Mouse (Mus musculus): Measurements from ENCODE around the gene Iqcj. TPM values are rescaled to one million over a fixed set of nuclear protein-coding genes. Genes with fewer than 3 reads are reported as not detected.

The Iqcj gene
- not detected in 2 replicates for polyA plus RNA-seq (2015; fragmentation: Nextera tagmentation; extraction: Ambion mirVana)

DNA sequence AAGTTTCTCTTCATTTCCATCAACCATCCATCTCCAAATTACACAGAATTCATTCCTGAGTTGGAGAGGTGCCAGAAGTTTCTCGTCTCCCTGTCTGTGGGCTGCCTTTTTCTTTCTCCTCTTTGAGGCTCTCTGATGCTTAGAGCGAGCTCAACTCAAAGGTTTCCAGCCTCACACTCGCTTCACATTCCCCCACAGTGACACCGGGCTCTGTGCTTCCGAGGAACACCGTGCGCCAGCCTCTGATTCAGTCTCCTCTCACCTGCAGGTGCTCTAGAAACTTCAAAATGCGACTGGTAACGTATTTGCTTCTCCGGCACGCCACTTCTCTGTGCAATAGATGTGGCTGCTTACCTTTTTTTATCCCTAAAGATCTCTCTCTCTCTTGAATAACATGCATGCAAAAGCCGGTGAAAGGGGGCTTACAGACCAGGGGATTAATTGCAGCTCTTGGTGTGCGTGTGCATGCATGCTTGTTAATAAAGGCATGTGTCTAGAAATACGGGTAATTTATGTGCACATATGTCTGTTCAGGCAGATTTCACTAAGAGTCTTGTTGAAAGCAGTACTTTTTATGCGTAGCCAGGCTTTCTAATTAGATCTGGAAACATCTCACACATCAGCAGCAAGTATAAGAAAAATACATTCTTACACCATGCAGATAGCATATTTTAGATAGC lies at the start of gene Iqcj, which contains the start of gene Iqschfp:
Gene Iqcj, plus strand, starts transcription at position 195 of the 680 bp plus-strand sequence.
Gene Iqschfp, plus strand, starts transcription at position 207 of the 680 bp plus-strand sequence.
- WGBS: 78% methylated on average over 15 of the region's 15 CpGs
- Histone ChIP-seq H3K4me1 (replicated peaks) (no peaks in the 10 kb centered on the region), H3K4me3 (replicated peaks) (no peak within 1 kb of the TSS), H3K27me3 (replicated peaks) (no peaks in the 10 kb centered on the region), H3K27ac (no peak within 1 kb of the TSS), H3K4me2 (replicated peaks) (no peak within 1 kb of the TSS), H3K9ac (no peak within 1 kb of the TSS), H3K9me3 (no peaks in the 10 kb centered on the region), H3K36me3 (no peaks in the 10 kb centered on the region)
- no peak for ATAC-seq

DNA sequence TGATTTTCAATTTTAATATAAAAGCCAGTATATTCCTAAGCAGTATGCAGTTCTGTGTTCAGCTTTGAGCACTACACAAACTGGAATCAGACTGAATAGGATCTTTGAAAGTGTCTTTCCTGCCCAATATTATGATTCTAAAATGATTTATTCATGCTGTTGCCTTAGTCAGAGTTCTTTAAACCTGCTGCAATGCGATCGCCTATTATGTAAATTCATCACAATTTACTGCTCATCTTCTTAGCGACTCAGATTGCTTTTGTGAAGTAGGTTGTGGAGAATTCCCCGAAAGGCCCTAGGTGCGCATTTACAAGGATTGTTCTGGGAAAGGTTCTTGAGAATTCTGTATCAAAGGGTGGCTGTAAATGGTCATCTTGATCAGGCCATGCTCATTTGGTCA lies 39.6 kb upstream of the Iqcj start:
- Histone ChIP-seq H3K27ac (no peak overlapping the region), H3K27me3 (replicated peaks) (no peaks in the 10 kb centered on the region), H3K9me3 (no peaks in the 10 kb centered on the region), H3K4me2 (replicated peaks) (no peak overlapping the region), H3K36me3 (no peaks in the 10 kb centered on the region), H3K4me3 (replicated peaks) (no peak overlapping the region), H3K9ac (no peak overlapping the region), H3K4me1 (replicated peaks) (no peaks in the 10 kb centered on the region)
- no peak for ATAC-seq
- 85% methylated on average over 5 of the region's 5 CpGs for WGBS

DNA sequence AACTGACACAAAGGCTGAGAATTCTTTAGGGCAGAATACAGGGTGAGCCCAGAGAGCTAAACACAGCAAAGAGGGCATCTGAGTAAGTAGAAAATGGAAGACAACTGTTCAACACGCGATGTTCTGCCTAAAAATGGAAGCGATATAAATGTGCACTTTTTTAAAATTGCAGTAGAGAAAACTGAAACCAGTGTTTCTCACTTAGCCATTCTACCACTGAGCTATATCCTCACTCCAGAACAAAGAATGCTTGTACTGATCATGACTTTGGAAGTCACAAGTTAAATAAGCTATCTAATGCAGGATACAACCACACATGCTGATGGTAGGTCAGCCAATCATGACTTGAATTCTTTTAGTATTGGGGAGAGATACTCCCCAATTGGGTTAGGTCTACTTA lies 30.5 kb upstream of the Iqcj start:
- WGBS: 91% methylated on average over 3 of the region's 3 CpGs
- no peak overlapping the region for H3K27ac ChIP-seq
- no peaks in the 10 kb centered on the region for H3K4me1 ChIP-seq (replicated peaks)
- H3K36me3 ChIP-seq: no peaks in the 10 kb centered on the region
- no peak for ATAC-seq
- no peak overlapping the region for H3K4me2 ChIP-seq (replicated peaks)
- no peaks in the 10 kb centered on the region for H3K9me3 ChIP-seq
- H3K27me3 ChIP-seq (replicated peaks): no peaks in the 10 kb centered on the region
- H3K4me3 ChIP-seq (replicated peaks): no peak overlapping the region
- no peak overlapping the region for H3K9ac ChIP-seq

DNA sequence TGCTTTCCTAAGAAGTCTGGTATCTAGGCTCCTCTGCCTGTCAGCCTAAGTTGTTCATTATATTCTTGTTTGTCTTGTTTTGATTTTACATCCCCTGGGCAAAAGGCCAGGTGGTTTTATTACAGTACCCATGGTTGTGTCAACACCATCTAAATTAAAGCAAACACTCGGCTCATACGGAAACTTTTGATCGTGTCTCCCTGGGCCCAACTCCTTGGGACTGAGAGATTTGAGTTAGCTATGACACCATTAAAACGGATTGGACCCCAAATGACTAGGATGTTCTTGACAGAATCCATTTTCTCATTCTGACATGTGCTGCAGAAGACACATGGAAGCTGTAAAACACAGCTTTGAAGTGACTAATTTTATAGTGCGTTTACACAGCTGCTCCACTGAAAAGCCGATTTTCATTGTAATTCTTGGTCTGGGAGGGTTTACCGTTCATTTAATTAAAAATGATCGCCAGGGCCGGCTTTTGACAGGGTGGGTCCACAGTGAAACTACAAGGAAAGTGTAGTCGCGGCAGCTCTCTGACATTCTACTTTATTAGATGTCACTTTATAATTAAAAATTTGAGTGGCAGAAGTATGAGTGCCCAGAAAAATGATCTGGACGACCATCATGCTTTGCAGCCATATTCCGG lies 24.5 kb upstream of the Iqcj start:
- Histone ChIP-seq H3K36me3 (no peaks in the 10 kb centered on the region), H3K9me3 (no peaks in the 10 kb centered on the region), H3K4me2 (replicated peaks) (no peak overlapping the region), H3K4me1 (replicated peaks) (no peaks in the 10 kb centered on the region), H3K27me3 (replicated peaks) (no peaks in the 10 kb centered on the region), H3K4me3 (replicated peaks) (no peak overlapping the region), H3K9ac (no peak overlapping the region), H3K27ac (no peak overlapping the region)
- 48% methylated on average over 13 of the region's 13 CpGs for WGBS
- peak; percentile 85 for ATAC-seq

DNA sequence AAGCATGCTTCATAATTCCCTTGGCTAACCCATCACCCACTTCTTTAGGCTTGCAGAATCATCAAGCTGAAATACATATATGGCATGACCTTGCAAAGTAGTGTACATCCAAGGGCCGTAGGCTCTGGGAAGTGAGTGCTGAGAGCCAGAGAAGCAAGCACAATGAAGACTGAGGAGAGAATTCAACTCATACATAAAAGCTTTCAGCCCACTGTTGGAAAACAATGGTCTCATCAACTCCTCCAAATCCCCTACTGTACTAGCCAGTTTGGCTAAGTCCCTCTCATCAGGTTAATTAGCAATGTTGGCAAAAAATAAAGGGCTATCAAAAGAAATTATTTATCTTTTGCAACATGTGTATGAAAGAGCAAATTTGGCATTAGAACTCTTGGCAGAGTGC lies 22.6 kb upstream of the Iqcj start:
- Histone ChIP-seq H3K36me3 (no peaks in the 10 kb centered on the region), H3K27me3 (replicated peaks) (no peaks in the 10 kb centered on the region), H3K4me2 (replicated peaks) (no peak overlapping the region), H3K9ac (no peak overlapping the region), H3K9me3 (no peaks in the 10 kb centered on the region), H3K4me3 (replicated peaks) (no peak overlapping the region), H3K4me1 (replicated peaks) (no peaks in the 10 kb centered on the region), H3K27ac (no peak overlapping the region)
- ATAC-seq: no peak
- WGBS: 85% methylated on average over 1 of the region's 1 CpGs

DNA sequence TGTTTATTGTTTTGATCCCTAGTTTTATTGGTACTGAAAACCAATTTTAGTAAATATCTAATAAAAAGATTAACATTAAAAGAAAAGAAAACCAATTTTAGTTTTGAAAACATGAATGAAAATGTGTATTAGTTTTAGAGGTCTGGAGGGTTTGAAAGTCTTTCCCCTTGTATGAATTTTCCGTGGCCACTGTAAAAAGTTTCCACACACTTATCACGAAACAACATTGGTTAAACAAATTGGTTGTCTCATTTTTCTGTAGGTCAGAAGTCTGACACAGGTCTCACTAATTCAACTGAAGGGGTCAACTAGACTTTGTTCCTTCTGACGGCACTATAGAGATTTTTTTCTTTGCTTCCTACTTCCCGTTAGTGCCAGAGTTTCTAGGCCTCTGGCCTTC lies 14.8 kb upstream of the Iqcj start:
- Histone ChIP-seq H3K4me3 (replicated peaks) (no peak overlapping the region), H3K27ac (no peak overlapping the region), H3K27me3 (replicated peaks) (no peaks in the 10 kb centered on the region), H3K4me1 (replicated peaks) (no peaks in the 10 kb centered on the region), H3K9me3 (no peaks in the 10 kb centered on the region), H3K9ac (no peak overlapping the region), H3K36me3 (no peaks in the 10 kb centered on the region), H3K4me2 (replicated peaks) (no peak overlapping the region)
- ATAC-seq: no peak
- 67% methylated on average over 4 of the region's 4 CpGs for WGBS

DNA sequence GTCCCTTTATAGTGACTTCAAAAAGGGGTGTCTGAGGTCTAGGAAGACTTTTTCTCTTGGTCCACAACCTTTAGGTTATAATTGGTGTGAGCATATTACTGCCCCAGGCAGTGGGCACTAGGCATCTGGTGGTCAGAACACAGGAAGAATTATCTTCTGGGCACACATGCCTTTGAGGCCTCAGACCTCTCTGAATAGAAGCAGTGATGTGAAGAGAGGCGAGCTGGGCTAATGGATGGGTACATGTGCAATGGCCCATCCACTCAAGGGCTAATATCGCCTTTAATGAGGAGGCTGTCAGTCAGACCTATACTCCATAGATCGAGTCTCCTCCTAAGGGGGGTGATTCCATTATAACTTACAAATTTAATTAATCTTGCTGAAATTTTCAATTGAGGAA lies 7.7 kb upstream of the Iqcj start:
- Histone ChIP-seq H3K4me1 (replicated peaks) (no peaks in the 10 kb centered on the region), H3K4me2 (replicated peaks) (no peak overlapping the region), H3K9ac (no peak overlapping the region), H3K27ac (no peak overlapping the region), H3K9me3 (no peaks in the 10 kb centered on the region), H3K36me3 (no peaks in the 10 kb centered on the region), H3K4me3 (replicated peaks) (no peak overlapping the region), H3K27me3 (replicated peaks) (no peaks in the 10 kb centered on the region)
- no peak for ATAC-seq
- 88% methylated on average over 3 of the region's 3 CpGs for WGBS

DNA sequence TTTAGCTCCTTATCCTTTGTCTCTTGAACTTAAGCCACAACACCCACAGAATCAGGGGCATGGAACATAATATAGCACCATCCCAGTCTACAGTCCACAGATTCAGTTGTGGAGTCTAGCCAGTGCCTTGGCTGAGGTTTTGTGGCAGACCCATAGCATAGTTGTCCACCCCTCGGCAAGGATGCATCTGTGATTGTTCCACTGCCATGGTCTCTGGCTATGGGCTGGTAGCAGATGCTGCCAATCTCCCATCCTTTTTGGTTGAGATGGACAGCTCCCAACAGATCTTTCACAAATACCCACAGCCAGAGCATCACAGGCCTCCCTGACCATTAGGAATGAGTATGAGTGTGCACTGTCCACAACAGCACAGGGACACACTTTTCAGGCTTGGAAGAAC lies 5.8 kb upstream of the Iqcj start:
- no peak overlapping the region for H3K4me2 ChIP-seq (replicated peaks)
- H3K4me3 ChIP-seq (replicated peaks): no peak overlapping the region
- WGBS: 81% methylated on average over 1 of the region's 1 CpGs
- H3K9me3 ChIP-seq: no peaks in the 10 kb centered on the region
- no peaks in the 10 kb centered on the region for H3K36me3 ChIP-seq
- ATAC-seq: no peak
- no peaks in the 10 kb centered on the region for H3K4me1 ChIP-seq (replicated peaks)
- no peak overlapping the region for H3K9ac ChIP-seq
- H3K27ac ChIP-seq: no peak overlapping the region
- no peaks in the 10 kb centered on the region for H3K27me3 ChIP-seq (replicated peaks)

DNA sequence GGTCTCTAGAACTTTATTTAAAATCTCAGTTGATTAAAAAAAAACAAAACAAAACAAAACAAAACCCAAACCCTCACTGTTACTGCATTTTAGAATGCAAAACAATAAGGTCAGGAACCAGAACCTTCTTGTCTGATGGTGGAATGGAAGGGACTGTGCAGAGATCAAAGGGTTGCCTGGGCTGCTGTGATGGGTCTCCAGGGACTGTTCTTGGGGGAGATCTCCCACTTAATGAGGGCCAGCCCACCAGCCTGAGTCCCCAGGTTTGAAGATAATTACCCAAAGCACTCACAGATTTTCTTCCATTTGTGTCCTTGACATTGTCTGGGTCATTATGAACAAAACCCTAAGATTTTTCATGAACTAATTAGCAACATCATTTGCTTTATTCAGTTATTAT lies 4.8 kb upstream of the Iqcj start:
- no peak for ATAC-seq
- no peaks in the 10 kb centered on the region for H3K9me3 ChIP-seq
- no peaks in the 10 kb centered on the region for H3K4me1 ChIP-seq (replicated peaks)
- no peaks in the 10 kb centered on the region for H3K27me3 ChIP-seq (replicated peaks)
- H3K27ac ChIP-seq: no peak overlapping the region
- no peaks in the 10 kb centered on the region for H3K36me3 ChIP-seq
- H3K9ac ChIP-seq: no peak overlapping the region
- no peak overlapping the region for H3K4me2 ChIP-seq (replicated peaks)
- H3K4me3 ChIP-seq (replicated peaks): no peak overlapping the region

DNA sequence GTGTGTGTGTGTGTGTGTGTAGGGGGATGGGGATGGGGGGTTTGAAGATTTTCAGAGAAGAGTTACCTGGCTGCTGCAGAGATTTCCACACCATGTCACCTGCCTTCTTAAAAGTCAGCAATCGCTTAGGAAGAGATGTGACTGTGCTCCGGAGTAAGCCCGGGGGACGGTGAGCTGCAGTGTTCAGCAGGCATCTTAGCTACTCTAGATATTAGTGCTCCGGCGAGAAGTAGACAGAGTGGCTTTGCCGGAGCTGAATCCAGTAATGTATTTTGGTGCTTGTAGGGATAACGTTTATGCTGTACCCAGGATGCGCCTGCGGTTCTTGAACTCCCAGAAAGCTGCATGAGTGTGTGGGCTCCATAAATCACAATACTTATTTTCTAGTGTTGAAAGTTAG lies 748 bp downstream of the Iqcj start:
- no peaks in the 10 kb centered on the region for H3K4me1 ChIP-seq (replicated peaks)
- ATAC-seq: no peak
- H3K27ac ChIP-seq: no peak overlapping the region
- no peaks in the 10 kb centered on the region for H3K27me3 ChIP-seq (replicated peaks)
- WGBS: 79% methylated on average over 10 of the region's 10 CpGs
- no peaks in the 10 kb centered on the region for H3K9me3 ChIP-seq
- H3K4me3 ChIP-seq (replicated peaks): no peak overlapping the region
- H3K9ac ChIP-seq: no peak overlapping the region
- no peaks in the 10 kb centered on the region for H3K36me3 ChIP-seq
- H3K4me2 ChIP-seq (replicated peaks): no peak overlapping the region

DNA sequence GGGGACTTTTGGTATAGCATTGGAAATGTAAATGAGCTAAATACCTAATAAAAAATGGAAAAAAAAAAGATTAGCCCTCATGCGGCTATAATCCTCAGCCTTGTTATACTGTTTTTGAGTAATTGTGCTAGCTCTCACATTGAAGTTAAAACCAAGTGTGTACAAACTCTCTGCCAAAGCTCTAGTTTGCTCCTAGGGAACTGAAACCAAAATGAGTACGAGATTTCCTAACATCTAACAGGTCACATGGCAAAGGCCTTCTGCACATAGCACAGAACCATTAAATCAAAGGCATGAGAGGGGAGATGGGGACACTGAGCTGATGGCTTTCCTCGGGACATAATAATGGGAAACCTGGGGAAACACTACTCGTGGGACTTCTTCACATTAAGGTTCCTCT lies 10.5 kb downstream of the Iqcj start:
- H3K4me1 ChIP-seq (replicated peaks): no peaks in the 10 kb centered on the region
- no peak overlapping the region for H3K9ac ChIP-seq
- no peak overlapping the region for H3K27ac ChIP-seq
- WGBS: 81% methylated on average over 4 of the region's 4 CpGs
- H3K27me3 ChIP-seq (replicated peaks): no peaks in the 10 kb centered on the region
- no peak for ATAC-seq
- no peaks in the 10 kb centered on the region for H3K9me3 ChIP-seq
- H3K36me3 ChIP-seq: no peaks in the 10 kb centered on the region
- H3K4me3 ChIP-seq (replicated peaks): no peak overlapping the region
- H3K4me2 ChIP-seq (replicated peaks): no peak overlapping the region

DNA sequence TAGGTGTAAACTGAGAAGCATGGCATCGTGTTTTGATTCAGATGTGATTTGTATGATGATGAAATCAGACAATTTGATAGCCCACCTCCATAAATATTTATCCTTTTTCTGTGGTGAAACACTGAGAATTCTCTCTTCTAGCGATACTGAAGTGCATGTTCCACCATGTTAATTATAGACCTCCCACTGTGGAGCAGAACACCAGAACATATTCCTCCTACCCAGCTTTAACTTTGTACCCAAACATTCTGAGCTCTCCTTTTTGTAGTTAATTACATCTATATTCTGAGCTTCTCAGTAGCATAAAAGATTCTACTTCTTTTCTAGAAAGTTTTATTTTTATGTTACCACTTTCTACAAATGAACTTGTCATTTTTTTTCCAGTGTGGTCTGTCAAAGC lies 16.6 kb downstream of the Iqcj start:
- H3K9me3 ChIP-seq: no peaks in the 10 kb centered on the region
- H3K4me3 ChIP-seq (replicated peaks): no peak overlapping the region
- 78% methylated on average over 2 of the region's 2 CpGs for WGBS
- H3K9ac ChIP-seq: no peak overlapping the region
- no peak overlapping the region for H3K27ac ChIP-seq
- no peaks in the 10 kb centered on the region for H3K27me3 ChIP-seq (replicated peaks)
- no peaks in the 10 kb centered on the region for H3K36me3 ChIP-seq
- H3K4me2 ChIP-seq (replicated peaks): no peak overlapping the region
- no peaks in the 10 kb centered on the region for H3K4me1 ChIP-seq (replicated peaks)
- ATAC-seq: no peak

DNA sequence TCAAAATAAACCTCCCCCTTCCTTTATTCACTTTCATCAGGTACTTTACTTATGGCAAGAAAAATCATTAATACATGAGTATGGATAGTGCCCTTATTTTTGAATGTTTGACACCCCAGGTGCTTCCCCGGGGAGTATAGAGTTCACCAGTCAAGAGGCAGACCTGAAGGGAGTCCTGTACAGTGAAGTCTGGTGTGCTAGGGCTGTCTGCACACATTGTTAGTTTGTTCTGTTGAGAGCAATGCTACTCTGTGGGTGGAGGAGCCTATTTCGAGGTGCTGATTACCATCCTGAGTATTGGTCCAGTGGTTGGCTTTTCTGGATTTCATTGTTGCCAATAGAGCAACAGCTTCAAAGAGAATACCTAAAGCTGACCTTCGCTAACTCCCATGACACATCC lies 26.1 kb downstream of the Iqcj start:
- H3K4me2 ChIP-seq (replicated peaks): no peak overlapping the region
- no peak overlapping the region for H3K27ac ChIP-seq
- H3K4me3 ChIP-seq (replicated peaks): no peak overlapping the region
- ATAC-seq: no peak
- no peaks in the 10 kb centered on the region for H3K27me3 ChIP-seq (replicated peaks)
- no peaks in the 10 kb centered on the region for H3K36me3 ChIP-seq
- no peak overlapping the region for H3K9ac ChIP-seq
- H3K4me1 ChIP-seq (replicated peaks): no peaks in the 10 kb centered on the region
- no peaks in the 10 kb centered on the region for H3K9me3 ChIP-seq
- WGBS: 84% methylated on average over 3 of the region's 3 CpGs
